Mouse (Mus musculus) liver, embryonic 12.5 days (tissue): ENCODE data around the gene Slc20a1. TPM values are rescaled to one million over a fixed set of nuclear protein-coding genes. Genes with fewer than 3 reads are reported as not detected.

Experiments
- ATAC-seq: fragments of 200-750 bp; cut with Nextera tagmentation; 2 replicates; pipeline ENCODE4 v1.8.0; 2017; ENCODE audit warnings: moderate number of reproducible peaks, mild to moderate bottlenecking, moderate library complexity
- H3K27ac ChIP-seq: fragments of 300-500 bp; sonication (generic); 2 replicates; pipeline ENCODE4 v1.5.1; 2016; ENCODE audit warnings: mild to moderate bottlenecking
- H3K27me3 ChIP-seq: fragments of 300-500 bp; sonication (generic); replicated peaks from 2 replicates; pipeline ENCODE4 v1.6.1; 2016; ENCODE audit warnings: mild to moderate bottlenecking, moderate library complexity
- H3K36me3 ChIP-seq: fragments of 300-500 bp; sonication (generic); 2 replicates; pipeline ENCODE4 v1.6.1; 2016; ENCODE audit warnings: mild to moderate bottlenecking, moderate library complexity
- H3K4me1 ChIP-seq: fragments of 300-500 bp; sonication (generic); 2 replicates; pipeline ENCODE4 v1.6.1; 2016
- H3K4me2 ChIP-seq: fragments of 300-500 bp; sonication (generic); 2 replicates; pipeline ENCODE4 v1.6.1; 2016; ENCODE audit warnings: mild to moderate bottlenecking, moderate library complexity
- H3K4me3 ChIP-seq: fragments of 300-500 bp; sonication (generic); 2 replicates; pipeline ENCODE4 v1.5.1; 2016; ENCODE audit warnings: mild to moderate bottlenecking, moderate library complexity
- H3K9ac ChIP-seq: fragments of 300-500 bp; sonication (generic); 2 replicates; pipeline ENCODE4 v1.6.1; 2016; ENCODE audit warnings: mild to moderate bottlenecking, moderate library complexity
- H3K9me3 ChIP-seq: fragments of 300-500 bp; sonication (generic); replicated peaks from 2 replicates; pipeline ENCODE4 v1.6.1; 2016; ENCODE audit warnings: mild to moderate bottlenecking, moderate library complexity
- WGBS: fragments of 180-500 bp; shearing (Covaris S2); methylation state at CpG from one replicate; pipeline ENCODE4 v1.1.7; 2016; ENCODE audit not compliant: insufficient replicate concordance; 5-methylcytosine and 5-hydroxymethylcytosine counted together
- polyA plus RNA-seq: library from polyadenylated mRNA; unstranded; fragments of >200 nt; fragmentation: Nextera tagmentation; extraction: Ambion mirVana; gene quantifications from 2 replicates; pipeline ENCODE4 v1.2.1, GENCODE M21; 2016

Slc20a1 gene
- polyA plus RNA-seq, 1 experiment from 2014 or later: 78.4 TPM

- no peak for ATAC-seq
- 55% methylated on average over 3 of the region's 3 CpGs for WGBS
Observed at GRCm38 (mm10) chr2:129177661-129178060, 20.9 kb upstream of the Slc20a1 start.

GRCm38 (mm10) chr2:129178182-129178908 is 20.2 kb upstream of the Slc20a1 start:
- H3K27me3 ChIP-seq: peaks cover 7% of the 10 kb centered on the region; the same call in 1 of the 2 replicates
- H3K27ac ChIP-seq: no peak overlapping the region
- no peaks in the 10 kb centered on the region for H3K36me3 ChIP-seq
- no peak for ATAC-seq
- no peak overlapping the region for H3K4me3 ChIP-seq
- no peak overlapping the region for H3K4me2 ChIP-seq
- WGBS: 40% methylated on average over 10 of the region's 10 CpGs
- peaks cover 36% of the 10 kb centered on the region for H3K4me1 ChIP-seq
- no peaks in the 10 kb centered on the region for H3K9me3 ChIP-seq
- no peak overlapping the region for H3K9ac ChIP-seq

More at GRCm38 (mm10) chr2:129177661-129178060, 20.9 kb upstream of the Slc20a1 start:
- Histone ChIP-seq H3K9me3 (no peaks in the 10 kb centered on the region), H3K4me3 (no peak overlapping the region), H3K4me1 (peaks cover 30% of the 10 kb centered on the region), H3K27ac (no peak overlapping the region), H3K9ac (no peak overlapping the region), H3K4me2 (no peak overlapping the region), H3K27me3 (peaks cover 8% of the 10 kb centered on the region; the same call in 1 of the 2 replicates), H3K36me3 (no peaks in the 10 kb centered on the region)

DNA sequence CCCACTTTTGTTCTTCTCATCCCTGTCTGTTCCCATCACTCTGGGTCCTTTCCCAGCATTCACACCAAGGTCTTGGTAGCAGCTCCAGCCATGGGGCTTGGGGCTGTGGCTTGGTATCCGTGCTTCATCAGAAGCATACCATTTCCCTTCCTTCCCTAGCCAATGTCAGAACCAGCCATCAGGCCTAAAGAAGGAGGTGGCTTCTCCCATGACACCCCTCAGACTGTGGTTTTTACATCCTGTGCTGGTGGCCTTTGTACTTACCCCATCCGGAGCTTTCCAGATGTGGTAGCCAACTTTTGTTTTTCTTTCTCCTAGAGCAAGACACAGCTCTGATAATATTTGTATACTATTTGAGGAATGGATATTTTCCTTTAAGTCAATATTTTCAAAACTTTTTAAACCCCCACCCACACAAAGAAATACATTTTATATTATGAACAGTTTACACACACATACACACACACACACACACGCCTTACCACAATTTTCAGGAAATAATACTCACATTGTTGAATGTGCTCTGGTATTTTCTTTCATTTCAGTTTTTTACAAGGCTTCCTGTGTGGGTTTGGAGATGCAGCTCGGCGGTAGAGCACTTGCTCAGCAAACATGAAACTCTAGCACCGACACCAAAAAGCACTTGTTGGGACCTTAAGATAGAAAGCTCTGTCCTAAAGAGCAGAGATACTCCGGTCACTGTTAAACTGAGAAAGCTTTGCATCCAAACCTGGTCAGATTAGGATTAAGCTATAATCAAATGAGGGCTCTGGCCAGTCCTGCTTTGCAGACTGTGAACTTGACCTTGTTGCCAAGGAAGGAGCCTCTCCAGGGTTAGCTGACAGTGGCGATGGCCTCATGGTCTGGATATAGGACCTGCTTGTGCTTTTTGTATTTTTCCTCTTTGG is 18.4 kb upstream of the Slc20a1 start:
- H3K4me1 ChIP-seq: peaks cover 36% of the 10 kb centered on the region
- H3K4me3 ChIP-seq: no peak overlapping the region
- H3K27ac ChIP-seq: peak overlapping the region; percentile 65
- H3K9ac ChIP-seq: no peak overlapping the region
- H3K4me2 ChIP-seq: no peak overlapping the region
- no peaks in the 10 kb centered on the region for H3K9me3 ChIP-seq
- no peaks in the 10 kb centered on the region for H3K36me3 ChIP-seq
- no peak for ATAC-seq
- 34% methylated on average over 8 of the region's 8 CpGs for WGBS
- 0 out of 2 replicates have a peak, but pooled peaks cover 5% of the 10 kb centered on the region for H3K27me3 ChIP-seq

- WGBS: 49% methylated on average over 5 of the region's 5 CpGs
- Histone ChIP-seq H3K27me3 (0 out of 2 replicates have a peak, but pooled peaks cover 5% of the 10 kb centered on the region), H3K4me1 (peaks cover 47% of the 10 kb centered on the region), H3K9me3 (no peaks in the 10 kb centered on the region), H3K36me3 (no peaks in the 10 kb centered on the region), H3K4me2 (no peak overlapping the region), H3K4me3 (no peak overlapping the region), H3K27ac (no peak overlapping the region), H3K9ac (no peak overlapping the region)
- no peak for ATAC-seq
Observed at GRCm38 (mm10) chr2:129181509-129181908, 17.1 kb upstream of the Slc20a1 start.

DNA sequence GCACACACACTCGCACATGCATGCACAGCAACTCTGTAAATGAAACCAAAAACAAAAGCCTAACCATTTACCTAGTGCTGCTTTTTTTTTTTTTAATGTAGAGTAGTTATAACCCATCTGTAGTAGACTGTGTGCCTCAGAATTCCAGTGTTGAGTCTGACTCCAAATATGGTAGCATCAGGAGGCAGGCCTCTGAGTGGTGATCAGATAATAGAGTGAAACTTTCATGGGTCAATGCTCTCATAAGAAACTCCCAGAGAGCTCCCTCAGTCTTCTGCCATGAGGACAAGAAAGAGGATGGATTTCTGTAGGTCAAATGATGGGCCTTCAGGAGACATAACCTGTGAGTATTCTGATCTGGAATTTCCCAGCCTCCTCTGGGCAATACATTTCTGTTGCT is 16.2 kb upstream of the Slc20a1 start:
- 90% methylated on average over 1 of the region's 1 CpGs for WGBS
- Histone ChIP-seq H3K4me1 (peaks cover 47% of the 10 kb centered on the region), H3K4me2 (0 out of 2 replicates have a peak overlapping the region, but pooled peaks have one; percentile 1), H3K36me3 (no peaks in the 10 kb centered on the region), H3K27me3 (0 out of 2 replicates have a peak, but pooled peaks cover 5% of the 10 kb centered on the region), H3K4me3 (no peak overlapping the region), H3K9me3 (no peaks in the 10 kb centered on the region), H3K27ac (peak overlapping the region; percentile 3; the same call in 1 of the 2 replicates), H3K9ac (no peak overlapping the region)
- ATAC-seq: 0 out of 2 replicates have a peak, but pooled peaks have one; percentile 29

- peaks cover 45% of the 10 kb centered on the region for H3K4me1 ChIP-seq
- ATAC-seq: no peak
- peak overlapping the region; percentile 10; the same call in 1 of the 2 replicates for H3K4me2 ChIP-seq
- no peak overlapping the region for H3K4me3 ChIP-seq
- WGBS: 39% methylated on average over 14 of the region's 14 CpGs
- H3K36me3 ChIP-seq: no peaks in the 10 kb centered on the region
- no peak overlapping the region for H3K27ac ChIP-seq
- no peaks in the 10 kb centered on the region for H3K9me3 ChIP-seq
- no peak overlapping the region for H3K9ac ChIP-seq
- H3K27me3 ChIP-seq: 0 out of 2 replicates have a peak, but pooled peaks cover 5% of the 10 kb centered on the region
Observed at GRCm38 (mm10) chr2:129183561-129184031, 15.0 kb upstream of the Slc20a1 start.

- WGBS: 77% methylated on average over 1 of the region's 1 CpGs
- H3K9me3 ChIP-seq: no peaks in the 10 kb centered on the region; the same call in 1 of the 2 replicates
- peaks cover 42% of the 10 kb centered on the region for H3K4me1 ChIP-seq
- no peak overlapping the region for H3K4me2 ChIP-seq
- no peak overlapping the region for H3K4me3 ChIP-seq
- H3K9ac ChIP-seq: no peak overlapping the region
- 0 out of 2 replicates have a peak, but pooled peaks cover 5% of the 10 kb centered on the region for H3K27me3 ChIP-seq
- H3K36me3 ChIP-seq: no peaks in the 10 kb centered on the region
- ATAC-seq: no peak
- no peak overlapping the region for H3K27ac ChIP-seq
Observed at GRCm38 (mm10) chr2:129184853-129185252, 13.7 kb upstream of the Slc20a1 start.

- 66% methylated on average over 10 of the region's 10 CpGs for WGBS
- ATAC-seq: no peak
- Histone ChIP-seq H3K9ac (no peak overlapping the region), H3K27ac (no peak overlapping the region), H3K36me3 (no peaks in the 10 kb centered on the region), H3K4me1 (peaks cover 38% of the 10 kb centered on the region), H3K27me3 (0 out of 2 replicates have a peak, but pooled peaks cover 5% of the 10 kb centered on the region), H3K4me2 (no peak overlapping the region), H3K4me3 (no peak overlapping the region), H3K9me3 (no peaks in the 10 kb centered on the region; the same call in 1 of the 2 replicates)
Observed at GRCm38 (mm10) chr2:129185611-129186290, 12.8 kb upstream of the Slc20a1 start.

DNA sequence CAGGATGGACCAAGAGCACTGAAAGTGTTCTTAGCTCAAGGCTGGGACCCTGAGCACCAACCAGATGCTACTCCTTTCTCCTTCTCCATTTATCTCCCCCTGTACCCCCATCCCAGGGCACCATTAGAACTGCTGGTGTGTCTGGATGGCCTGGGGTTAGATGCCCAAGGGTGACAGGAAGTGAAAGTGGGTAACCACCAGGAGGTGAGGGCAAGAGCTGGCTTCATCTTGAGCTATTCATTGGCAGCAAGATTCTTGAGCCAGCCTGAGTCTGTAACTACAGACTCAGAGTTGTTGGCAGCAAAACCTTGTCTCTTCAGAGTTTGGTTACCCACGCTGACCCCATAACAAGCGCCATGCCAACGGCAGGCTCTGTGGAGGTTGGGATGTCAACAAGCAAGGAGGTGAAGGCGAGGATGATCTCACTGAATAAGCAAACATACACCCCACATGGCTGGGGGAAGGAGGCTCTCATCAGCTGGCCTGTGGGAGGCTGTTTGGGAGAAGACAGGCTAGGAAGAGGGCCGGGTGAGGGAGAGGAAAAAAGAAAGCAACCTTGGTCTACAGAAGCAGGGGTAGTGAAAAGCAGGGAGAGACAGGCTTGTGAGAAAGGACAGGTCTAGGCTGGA is 12.2 kb upstream of the Slc20a1 start:
- Histone ChIP-seq H3K9ac (no peak overlapping the region), H3K4me1 (peaks cover 43% of the 10 kb centered on the region), H3K36me3 (no peaks in the 10 kb centered on the region), H3K4me3 (no peak overlapping the region), H3K4me2 (no peak overlapping the region), H3K9me3 (no peaks in the 10 kb centered on the region; the same call in 1 of the 2 replicates), H3K27me3 (0 out of 2 replicates have a peak, but pooled peaks cover 5% of the 10 kb centered on the region), H3K27ac (no peak overlapping the region)
- no peak; the same call in 1 of the 2 replicates for ATAC-seq
- WGBS: 62% methylated on average over 5 of the region's 5 CpGs

DNA sequence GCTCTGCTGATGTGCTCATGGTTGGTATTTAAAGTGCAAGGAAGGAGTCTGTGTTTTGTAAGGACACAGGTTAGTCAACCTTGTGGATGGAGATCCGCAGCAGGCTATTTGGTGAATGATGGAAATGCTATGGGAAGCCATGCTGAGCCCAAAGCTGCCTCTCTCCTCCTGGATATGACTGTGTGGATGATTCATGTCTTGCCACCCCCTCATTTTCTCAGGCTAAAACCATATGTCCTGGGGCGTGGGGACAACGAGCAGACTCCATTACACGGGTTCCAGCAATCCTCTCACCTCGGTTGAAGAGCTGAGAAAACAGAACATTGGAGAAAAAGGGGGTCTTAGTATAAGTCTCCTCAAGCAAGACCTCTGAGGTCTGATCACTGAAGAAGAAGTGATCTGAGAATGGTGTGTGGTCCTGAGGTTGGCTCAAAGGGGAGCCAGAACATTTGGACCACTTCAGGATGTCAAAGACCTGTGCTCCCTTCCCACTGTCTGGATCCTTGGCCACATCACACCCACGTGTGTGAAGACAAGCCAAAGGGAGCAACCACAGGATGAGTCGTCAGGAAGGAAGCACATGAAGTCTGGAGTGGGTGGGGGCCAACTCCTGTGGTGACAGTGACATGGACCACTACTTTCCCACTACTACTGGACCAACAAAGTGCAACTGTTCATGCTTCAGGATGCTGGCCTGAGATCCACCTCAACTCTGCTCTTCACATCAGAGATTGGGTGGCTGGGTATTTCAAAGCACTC is 6.0 kb upstream of the Slc20a1 start:
- H3K27ac ChIP-seq: no peak overlapping the region
- H3K27me3 ChIP-seq: no peaks in the 10 kb centered on the region
- no peak overlapping the region for H3K4me2 ChIP-seq
- no peak overlapping the region for H3K9ac ChIP-seq
- WGBS: 71% methylated on average over 7 of the region's 7 CpGs
- ATAC-seq: no peak
- H3K36me3 ChIP-seq: no peaks in the 10 kb centered on the region
- no peaks in the 10 kb centered on the region; the same call in 1 of the 2 replicates for H3K9me3 ChIP-seq
- H3K4me3 ChIP-seq: no peak overlapping the region
- peaks cover 38% of the 10 kb centered on the region for H3K4me1 ChIP-seq
